Mouse (Mus musculus) CD4-positive, CD25-positive, alpha-beta regulatory T cell, adult 2 months (primary cell): ENCODE results near the gene Txnl4b.

Source experiments
- DNase-seq: peaks from one replicate; pipeline ENCODE4 v3.0.0-alpha.2; 2012; ENCODE audit warnings: low read depth, low spot score

Gene Txnl4b

DNA sequence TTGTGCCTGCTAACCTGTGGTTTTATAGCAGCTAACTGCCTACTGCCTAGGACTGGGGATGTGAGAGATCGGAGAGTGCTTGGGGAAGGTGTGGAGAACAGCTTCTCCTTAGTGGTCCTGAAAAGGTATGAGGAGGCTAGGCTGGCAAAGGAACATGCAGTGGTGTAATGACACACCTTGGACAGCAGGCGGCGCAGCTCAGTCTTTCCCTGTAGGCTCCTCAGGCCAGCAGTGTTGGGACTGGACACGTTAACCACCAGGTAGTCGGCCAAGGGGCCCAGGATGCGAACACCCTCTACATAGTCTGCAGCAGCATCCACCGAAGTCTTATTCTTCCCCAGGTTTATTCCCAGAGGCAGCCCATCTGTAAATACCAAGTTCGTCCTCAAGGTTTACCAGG is 30.2 kb downstream of the Txnl4b start:
- peak; percentile 79 for DNase-seq

- DNase-seq = no peak
Measured at GRCm38 (mm10) chr8:109606725-109607124, 41.0 kb downstream of the Txnl4b start.

DNA sequence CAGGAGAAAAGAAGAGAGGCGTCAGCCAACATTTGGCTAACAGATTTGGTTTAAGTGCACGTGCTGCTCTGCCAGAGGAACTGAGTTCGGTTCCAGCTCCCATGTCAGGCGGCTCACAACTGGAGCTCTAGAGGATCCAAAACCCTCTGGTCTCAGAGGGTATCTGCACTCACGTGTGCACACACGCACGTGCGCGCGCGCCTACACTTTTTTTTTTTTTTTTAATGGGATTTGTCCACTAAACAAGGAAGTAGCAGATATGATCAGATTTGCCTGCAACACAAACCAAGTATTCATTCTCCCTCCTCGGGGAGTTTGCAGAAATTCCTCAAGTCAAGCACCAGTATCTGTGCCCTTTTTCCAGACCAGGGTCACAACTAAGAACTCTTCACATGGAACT is 42.0 kb downstream of the Txnl4b start:
- DNase-seq = no peak

DNA sequence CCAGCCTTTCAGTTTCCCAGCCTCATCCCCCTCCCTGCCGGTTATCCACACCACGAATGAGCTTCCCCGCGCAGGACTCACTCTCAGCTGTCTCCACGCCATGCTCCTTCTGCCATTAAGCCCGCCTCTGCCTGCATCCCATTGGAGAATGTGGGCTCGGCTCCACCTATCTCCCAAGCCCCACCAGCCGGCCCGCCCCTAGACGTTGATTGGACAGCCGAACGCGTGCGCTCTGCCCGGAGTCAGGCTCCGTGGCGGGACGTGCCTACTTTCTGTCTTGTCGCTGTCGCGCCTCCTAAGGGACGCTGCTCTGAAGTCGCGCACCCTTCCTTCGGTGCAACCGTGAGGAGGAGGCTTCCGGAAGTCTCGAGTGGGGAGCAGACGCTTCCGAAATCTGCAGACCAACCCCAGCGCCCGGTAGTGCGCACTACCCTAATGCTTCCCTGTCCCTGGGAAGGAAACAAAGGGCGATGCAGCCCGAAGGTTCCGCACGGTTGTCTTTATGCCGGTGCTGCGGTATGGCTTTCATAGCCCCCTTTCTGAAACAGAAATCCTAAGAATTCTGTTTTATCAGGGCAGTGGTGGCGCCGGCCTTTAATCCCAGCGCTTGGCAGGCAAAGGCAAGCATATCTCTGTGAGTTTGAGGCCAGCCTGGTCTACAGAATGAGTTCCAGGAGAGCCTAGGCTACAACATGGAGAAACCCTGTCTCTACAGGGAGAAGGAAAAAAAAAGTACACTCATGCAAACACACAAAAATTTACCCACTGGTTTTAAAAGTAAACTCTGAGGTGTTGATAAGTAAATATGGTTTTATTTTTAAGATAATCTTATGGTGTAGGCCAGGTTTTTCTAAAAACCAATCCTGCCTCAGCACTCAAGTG is 42.8 kb downstream of the Txnl4b start, which contains the start of gene Dhodh:
Gene Dhodh, minus strand, starts transcription at position 403 of the 882 bp plus-strand sequence.
- peak; percentile 98 for DNase-seq

DNA sequence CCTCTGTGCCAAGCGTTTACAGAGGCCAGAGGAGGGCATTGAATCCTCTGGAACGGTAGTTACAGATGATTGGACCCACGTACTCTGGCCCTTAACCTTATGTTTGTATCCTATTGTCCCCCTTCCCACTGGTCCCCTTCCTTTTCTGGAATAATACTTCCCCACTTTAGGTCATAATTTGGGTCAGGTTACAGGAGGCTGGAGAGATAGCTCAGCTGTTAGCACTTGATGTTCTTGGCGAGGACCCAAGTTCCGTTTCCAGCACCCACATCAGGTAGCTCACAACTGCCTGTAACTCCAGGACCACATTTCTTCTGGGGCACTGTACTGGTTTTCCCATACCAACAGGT is 43.4 kb downstream of the Txnl4b start:
- peak; percentile 26 for DNase-seq

DNA sequence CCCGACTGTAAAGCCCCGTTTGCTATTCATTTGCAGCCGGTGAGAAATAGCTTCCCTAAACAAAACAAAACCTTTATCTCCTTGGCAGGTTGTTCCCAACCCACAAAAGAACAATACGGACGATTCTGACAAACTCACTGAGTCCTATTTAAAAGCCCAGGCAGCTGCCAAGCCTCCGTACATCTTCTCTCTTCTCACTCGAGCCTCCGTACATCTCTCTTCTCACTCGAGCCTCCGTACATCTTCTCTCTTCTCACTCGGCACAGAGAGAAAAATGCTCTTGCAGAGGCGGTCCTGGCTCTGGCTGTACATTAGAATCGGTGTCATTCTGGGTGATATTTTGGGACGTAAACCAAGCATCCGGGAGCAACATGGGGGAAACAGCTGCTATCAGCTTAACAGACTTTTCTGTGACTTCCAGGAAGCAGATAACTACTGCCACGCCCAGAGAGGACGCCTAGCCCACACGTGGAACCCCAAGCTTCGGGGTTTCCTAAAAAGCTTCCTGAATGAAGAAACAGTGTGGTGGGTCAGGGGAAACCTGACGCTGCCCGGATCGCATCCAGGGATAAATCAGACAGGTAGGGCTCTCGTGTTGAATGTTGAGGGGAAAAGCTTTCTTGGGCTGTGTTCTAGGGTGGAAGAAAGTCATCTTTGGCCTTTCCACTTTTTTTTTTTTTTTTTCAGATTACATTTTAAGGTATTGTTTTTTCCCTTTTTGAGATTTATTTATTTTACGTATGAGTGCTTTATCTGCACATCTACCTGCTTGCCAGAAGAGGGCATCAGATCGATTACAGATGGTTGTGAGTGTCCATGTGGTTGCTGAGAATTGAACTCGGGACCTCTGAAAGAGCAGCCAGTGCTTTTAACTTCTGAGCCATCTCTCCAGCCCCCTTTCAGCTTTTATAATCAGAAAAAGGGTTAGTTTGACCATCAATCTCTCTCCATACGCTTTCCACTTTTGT is 48.8 kb downstream of the Txnl4b start, which contains the start of gene Pkd1l3:
Gene Pkd1l3, plus strand, starts transcription at position 275 of the 968 bp plus-strand sequence.
- peak; percentile 58 for DNase-seq

GRCm38 (mm10) chr8:109615569-109615968 is 49.9 kb downstream of the Txnl4b start:
- DNase-seq = no peak
